Mouse (Mus musculus) lung, adult 2 months (tissue): ENCODE measurements around the gene Rgs17. TPM values are rescaled to one million over a fixed set of nuclear protein-coding genes. Genes with fewer than 3 reads are reported as not detected.

Experiments
- DNase-seq: peaks from one replicate; pipeline ENCODE4 v3.0.0; 2022
- H3K4me1 ChIP-seq: fragments of 200-500 bp; 2 replicates; pipeline ENCODE4 v1.6.1; 2011; ENCODE audit warnings: low read length; ENCODE audit not compliant: control insufficient read depth, insufficient read depth
- H3K4me3 ChIP-seq: fragments of 200-500 bp; replicated peaks from 2 replicates; pipeline ENCODE3; 2011; ENCODE audit warnings: low read depth, mild to moderate bottlenecking, control low read depth, low read length; ENCODE audit errors: extremely low read depth
- CTCF ChIP-seq: fragments of 200-500 bp; IDR thresholded peaks from 2 replicates; pipeline ENCODE4 v1.5.1; 2011; ENCODE audit warnings: mild to moderate bottlenecking, low read length, control low read depth; ENCODE audit not compliant: insufficient read depth
- POLR2A ChIP-seq: fragments of 200-500 bp; IDR thresholded peaks from 2 replicates; pipeline ENCODE4 v1.6.1; 2011; ENCODE audit warnings: low read depth, mild to moderate bottlenecking, control low read depth, low read length, borderline replicate concordance; ENCODE audit errors: extremely low read depth
- WGBS: fragments of 180-500 bp; shearing (Covaris S2); methylation state at CpG from one replicate; pipeline ENCODE4 v1.1.7; 2018; 5-methylcytosine and 5-hydroxymethylcytosine counted together
- polyA plus RNA-seq: library from polyadenylated mRNA; depleted of rRNA; stranded (reverse); fragments of >200 nt; gene quantifications from 2 replicates; pipeline ENCODE4 v1.2.3, GENCODE M21; 2012

Gene Rgs17
- polyA plus RNA-seq, 1 experiment: 0.09 TPM

DNA sequence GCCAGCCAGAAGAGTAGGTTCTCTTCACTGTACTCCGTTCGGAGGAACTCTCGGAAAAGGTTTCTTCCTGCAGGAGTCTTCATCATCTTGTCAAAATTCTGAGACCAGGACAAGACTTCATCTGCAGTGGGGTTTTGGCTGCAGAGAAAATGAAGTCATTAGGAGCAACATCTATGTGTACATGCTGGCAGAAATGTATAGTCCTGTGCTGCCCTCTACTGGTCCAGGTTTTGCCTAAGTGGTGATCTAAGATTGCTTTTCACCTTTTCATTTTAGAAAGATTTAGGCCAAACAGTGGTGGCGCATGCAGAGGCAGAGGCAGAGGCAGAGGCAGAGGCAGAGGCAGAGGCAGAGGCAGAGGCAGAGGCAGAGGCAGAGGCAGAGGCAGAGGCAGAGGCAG is 80.8 kb downstream of the Rgs17 start:
- DNase-seq: peak; percentile 25
- Histone ChIP-seq H3K4me3 (no peak overlapping the region), H3K4me1 (no peaks in the 10 kb centered on the region)
- 73% methylated on average over 4 of the region's 4 CpGs for WGBS
- TF ChIP-seq CTCF: 0 out of 2 replicates have a peak, but pooled peaks have one; percentile 33
- no peak for TF ChIP-seq POLR2A

DNA sequence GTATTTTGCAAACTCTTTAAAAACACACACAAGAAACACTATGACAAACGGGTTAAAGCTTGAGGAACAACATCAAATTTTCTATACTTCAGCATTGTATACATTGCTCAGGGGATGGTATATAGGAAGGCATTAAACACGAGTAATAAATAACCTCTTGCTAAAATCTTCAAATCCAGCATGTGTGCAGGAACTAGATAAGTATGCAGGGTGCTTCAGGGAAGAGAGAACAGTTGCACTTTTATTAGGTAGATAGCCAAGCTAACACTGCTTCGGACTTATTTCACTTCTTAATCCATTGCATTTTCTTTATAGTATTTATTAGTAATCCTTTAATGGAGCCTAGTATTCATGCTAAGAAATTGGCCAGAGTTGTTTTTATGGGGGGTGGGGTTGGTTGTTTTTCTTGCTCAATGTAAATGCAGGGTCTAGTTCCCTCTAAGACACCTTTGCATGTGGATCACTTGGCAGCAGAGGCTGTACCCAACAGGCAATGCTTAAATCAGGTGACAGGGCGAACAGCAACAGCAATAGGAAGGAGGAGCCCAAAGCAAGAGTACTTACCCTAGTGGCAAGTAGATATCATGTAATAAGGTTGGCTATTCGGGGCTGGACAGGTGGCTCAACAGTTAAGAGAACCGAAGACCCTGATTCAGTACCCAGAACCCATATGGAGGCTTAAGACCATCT is 95.7 kb downstream of the Rgs17 start:
- Histone ChIP-seq H3K4me1 (peaks cover 11% of the 10 kb centered on the region), H3K4me3 (no peak overlapping the region)
- no peak for TF ChIP-seq POLR2A
- TF ChIP-seq CTCF: no peak
- WGBS: 72% methylated on average over 6 of the region's 6 CpGs
- no peak for DNase-seq

GRCm38 (mm10) chr10:5824779-5825178 is 97.4 kb downstream of the Rgs17 start:
- TF ChIP-seq POLR2A: no peak
- no peak for TF ChIP-seq CTCF
- WGBS: under 1% methylated on average over 3 of the region's 3 CpGs
- Histone ChIP-seq H3K4me1 (peaks cover 11% of the 10 kb centered on the region), H3K4me3 (peak overlapping the region; percentile 91)
- no peak for DNase-seq

DNA sequence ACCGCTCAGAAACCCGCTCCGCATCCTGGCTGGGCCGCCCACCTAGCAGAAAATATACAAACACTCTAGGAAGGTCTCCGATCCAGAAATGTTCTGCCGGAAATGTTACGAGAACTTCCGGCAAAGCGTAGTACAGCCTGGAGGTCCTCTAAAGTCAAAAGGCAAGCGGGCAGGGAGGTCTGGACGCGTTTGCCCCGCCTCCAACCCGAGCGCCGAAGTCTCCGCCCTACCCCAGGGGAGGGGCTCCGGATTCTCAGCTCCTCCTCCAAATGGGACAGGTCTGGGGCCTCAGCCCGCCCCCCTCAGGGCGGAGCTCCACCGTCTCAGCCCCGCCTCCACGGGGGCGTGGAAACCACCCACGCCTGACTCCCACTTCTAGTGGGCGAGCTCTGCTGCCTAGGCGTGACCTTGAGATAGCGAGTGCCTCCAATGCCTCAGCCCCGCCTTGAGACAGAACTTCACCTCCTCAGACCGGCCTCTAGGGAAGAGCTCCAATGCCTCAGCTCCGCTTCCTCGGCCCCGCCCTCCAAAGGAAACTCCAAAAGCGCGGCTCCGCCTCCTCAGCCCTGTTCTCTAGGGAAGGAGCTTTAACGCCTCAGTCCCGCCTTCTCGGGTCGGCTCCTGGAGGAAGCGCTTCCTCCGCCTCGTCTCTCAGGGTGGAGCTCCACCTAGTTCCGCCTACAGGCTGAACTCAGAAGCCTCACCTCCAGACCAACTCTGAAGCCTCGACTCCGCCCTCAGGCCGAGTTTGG is 98.3 kb downstream of the Rgs17 start, which contains the start of gene Mtrf1l:
TSS of gene Mtrf1l (minus strand) at position 171 of the 752 bp plus-strand sequence.
- peak; percentile 98 for DNase-seq
- peak within 1 kb of the TSS; percentile 95 for H3K4me3 ChIP-seq
- peaks cover 11% of the 10 kb centered on the region for H3K4me1 ChIP-seq
- TF ChIP-seq POLR2A (peak; percentile 57; the same call in 1 of the 2 replicates), CTCF (no peak)
- WGBS: under 1% methylated on average over 47 of the region's 47 CpGs

DNA sequence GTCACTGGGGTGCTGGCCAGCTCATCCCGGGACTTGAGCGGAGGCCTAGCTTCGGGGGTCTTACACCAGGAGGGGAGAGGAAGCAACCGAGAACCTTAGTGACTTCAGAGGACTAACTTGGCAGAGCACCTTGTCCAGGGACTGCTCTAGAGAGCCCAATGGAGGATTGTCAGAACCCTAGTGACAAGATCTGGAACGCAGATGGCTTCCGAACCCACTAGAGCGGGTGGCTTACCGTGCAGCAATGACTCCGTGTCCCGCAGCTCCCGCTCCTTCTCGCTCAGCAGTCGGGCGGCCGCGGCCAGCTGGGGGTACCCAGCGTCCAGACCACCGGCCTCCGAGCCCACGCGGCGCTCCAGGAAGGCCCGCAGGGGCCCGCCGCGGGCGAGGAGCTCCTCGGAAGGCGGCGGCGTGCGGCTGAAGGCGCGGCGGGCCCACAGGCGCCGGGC is 98.9 kb downstream of the Rgs17 start:
- Histone ChIP-seq H3K4me1 (peaks cover 11% of the 10 kb centered on the region), H3K4me3 (peak overlapping the region; percentile 94)
- DNase-seq: no peak
- no peak for TF ChIP-seq CTCF
- TF ChIP-seq POLR2A: no peak
- under 1% methylated on average over 37 of the region's 37 CpGs for WGBS

- 78% methylated on average over 3 of the region's 3 CpGs for WGBS
- Histone ChIP-seq H3K4me3 (no peak overlapping the region), H3K4me1 (peaks cover 7% of the 10 kb centered on the region; the same call in 1 of the 2 replicates)
- DNase-seq: no peak
- TF ChIP-seq CTCF (no peak), POLR2A (no peak)
These were observed 103.4 kb downstream of the Rgs17 start for GRCm38 (mm10) chr10:5818772-5819171.

DNA sequence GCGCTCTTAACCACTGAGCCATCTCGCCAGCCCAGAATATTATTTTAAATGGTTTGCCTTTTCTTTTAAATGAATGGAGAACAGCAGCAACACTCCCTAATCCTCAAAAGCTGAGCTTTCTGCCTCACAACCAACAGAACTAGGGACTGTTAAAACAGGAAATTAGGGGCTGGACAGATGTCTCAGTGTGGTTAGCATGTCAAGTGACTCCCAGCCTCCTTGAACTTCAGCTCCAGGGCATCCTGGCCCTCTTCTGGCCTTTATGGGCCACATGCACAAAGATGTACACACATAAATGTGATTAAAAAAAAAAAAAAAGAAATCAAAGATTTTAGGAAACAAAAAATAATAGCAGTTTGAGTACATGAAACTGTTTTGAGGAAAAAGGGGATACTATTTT is 106.2 kb downstream of the Rgs17 start:
- no peak overlapping the region for H3K4me3 ChIP-seq
- WGBS: 98% methylated on average over 2 of the region's 2 CpGs
- no peak for DNase-seq
- H3K4me1 ChIP-seq: no peaks in the 10 kb centered on the region
- TF ChIP-seq CTCF (no peak), POLR2A (no peak)

- TF ChIP-seq POLR2A (no peak), CTCF (no peak)
These were observed 108.5 kb downstream of the Rgs17 start for GRCm38 (mm10) chr10:5813724-5814123.

GRCm38 (mm10) chr10:5807683-5808082 is 114.5 kb downstream of the Rgs17 start:
- no peak for DNase-seq
- Histone ChIP-seq H3K4me1 (peaks cover 10% of the 10 kb centered on the region), H3K4me3 (no peak overlapping the region)
- TF ChIP-seq POLR2A (no peak), CTCF (no peak)
- 38% methylated on average over 2 of the region's 2 CpGs for WGBS

More at GRCm38 (mm10) chr10:5813724-5814123, 108.5 kb downstream of the Rgs17 start:
- Histone ChIP-seq H3K4me3 (no peak overlapping the region), H3K4me1 (no peaks in the 10 kb centered on the region)
- WGBS: 89% methylated on average over 11 of the region's 11 CpGs
- no peak for DNase-seq
